Mouse (Mus musculus): ENCODE data around the gene Hoxb6.

DNA sequence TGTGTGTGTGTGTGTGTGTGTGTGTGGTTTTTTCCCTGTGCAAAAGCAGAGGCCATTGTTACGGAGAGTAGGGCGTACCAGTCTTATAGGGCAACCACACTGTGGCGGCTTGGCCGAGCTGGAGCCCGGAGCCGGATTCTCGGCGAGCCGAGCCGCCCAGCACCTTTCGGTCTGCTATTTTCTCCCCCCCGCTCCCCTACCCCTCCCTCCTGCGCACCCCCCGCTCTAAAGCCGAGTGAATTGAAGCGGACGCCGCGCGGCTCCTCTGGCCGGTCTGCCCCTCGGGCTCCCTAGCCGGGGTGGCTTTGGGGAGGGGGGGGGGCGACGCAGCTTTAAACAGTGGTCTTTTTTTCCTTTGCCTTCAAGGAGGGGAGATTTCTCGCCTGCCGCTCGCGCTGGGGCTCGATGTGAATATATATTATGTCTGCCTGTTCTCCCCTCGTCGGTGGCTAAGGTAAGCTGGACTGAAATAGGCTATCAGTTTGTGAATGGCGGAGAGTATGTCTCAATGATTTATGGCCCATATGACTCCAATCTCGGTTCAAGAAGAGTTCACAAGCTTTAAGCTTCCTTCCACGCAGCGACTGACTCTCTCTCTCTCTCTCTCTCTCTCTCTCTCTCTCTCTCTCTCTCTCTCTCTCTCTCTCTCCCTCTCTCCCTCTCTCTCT, 48.6 kb downstream of the Hoxb6 start:
- TF ChIP-seq CTCF (IDR thresholded peaks at IDR 0.05; ENCODE audit: borderline replicate concordance, control insufficient read depth, extremely low read depth, insufficient read depth, low read length, poor library complexity) (no peak), POLR2A (IDR thresholded peaks at IDR 0.05; ENCODE audit: control insufficient read depth, extremely low read depth, insufficient read depth, low read length, poor library complexity) (no peak)
